Mouse (Mus musculus) induced T-regulatory cell, adult 2 months (primary cell): Measurements from ENCODE around the gene Gm28053.

ENCODE experiments used
- DNase-seq: peaks from one replicate; pipeline ENCODE4 v3.0.0-alpha.2; 2012; ENCODE audit warnings: low read depth

Gene Gm28053

DNA sequence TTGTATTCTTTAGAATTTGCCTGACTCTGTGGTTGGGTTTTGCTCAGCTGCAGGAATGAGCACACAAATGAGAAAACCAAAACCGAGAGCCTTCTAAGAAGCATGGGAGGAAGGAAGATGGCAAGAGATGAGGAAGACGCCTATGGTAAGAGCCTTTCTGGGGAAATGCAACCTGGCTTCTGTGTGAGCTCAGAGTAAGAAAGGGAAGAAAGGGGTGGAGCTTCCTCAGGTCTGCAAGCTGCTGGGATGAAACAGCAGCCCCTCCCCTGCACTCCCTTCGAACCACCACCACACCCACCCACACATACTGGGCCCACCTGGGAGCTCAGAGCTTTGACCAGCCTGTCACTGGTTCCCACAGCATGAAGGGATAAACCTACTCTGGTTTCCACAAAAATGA lies 22.9 kb downstream of the Gm28053 start:
- no peak for DNase-seq

DNA sequence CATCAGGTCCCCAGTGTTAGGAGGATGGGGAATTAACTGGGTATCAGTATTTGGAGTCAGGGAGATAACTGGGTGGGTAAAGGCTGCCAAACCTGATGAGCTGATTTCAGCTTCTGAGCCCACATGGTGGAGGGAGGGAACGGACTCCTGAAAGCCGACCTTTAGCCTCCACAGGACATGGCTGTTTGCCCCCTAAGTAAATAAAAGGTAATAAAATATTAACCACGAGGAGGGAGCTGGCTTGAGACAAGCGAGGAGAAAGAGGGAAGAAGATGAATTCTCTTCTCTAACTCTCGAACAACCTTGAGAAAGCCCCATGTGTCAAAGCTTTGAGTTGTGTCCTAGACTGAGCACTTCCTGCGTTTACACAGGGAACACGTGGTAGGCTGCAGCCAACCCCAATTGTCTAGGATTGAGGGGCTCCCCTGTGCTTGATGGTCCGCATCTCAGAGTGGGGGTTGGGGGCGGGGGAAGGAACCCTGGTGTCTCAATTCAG lies 23.4 kb downstream of the Gm28053 start:
- peak; percentile 77 for DNase-seq

DNA sequence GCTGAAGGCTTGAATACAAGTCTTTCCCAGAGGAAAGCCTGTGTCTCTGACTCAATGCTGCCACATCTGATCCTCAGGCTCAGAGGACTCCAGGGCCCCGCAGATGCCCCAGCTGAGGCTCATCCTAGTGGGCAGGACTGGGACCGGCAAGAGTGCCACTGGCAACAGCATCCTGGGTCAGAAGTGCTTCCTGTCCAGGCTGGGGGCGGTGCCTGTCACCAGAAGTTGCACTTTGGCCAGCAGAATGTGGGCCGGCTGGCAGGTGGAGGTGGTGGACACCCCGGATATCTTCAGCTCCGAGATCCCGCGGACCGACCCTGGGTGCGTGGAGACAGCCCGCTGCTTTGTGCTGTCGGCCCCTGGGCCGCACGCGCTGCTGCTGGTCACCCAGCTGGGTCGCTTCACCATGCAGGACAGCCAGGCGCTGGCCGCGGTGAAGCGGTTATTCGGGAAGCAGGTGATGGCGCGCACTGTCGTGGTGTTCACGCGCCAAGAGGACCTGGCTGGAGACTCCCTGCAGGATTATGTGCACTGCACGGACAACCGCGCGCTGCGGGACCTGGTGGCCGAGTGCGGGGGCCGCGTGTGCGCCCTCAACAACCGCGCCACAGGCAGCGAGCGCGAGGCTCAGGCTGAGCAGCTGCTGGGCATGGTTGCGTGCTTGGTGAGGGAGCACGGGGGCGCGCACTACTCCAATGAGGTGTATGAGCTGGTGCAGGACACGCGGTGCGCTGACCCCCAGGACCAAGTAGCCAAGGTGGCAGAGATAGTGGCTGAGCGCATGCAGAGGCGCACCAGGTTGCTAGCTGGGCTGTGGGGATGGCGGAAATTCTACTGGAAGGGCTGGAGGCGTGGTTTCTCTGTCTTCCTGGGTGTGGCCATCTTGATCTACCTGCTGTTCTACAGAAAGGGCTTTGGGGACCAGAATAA lies 24.3 kb downstream of the Gm28053 start:
- DNase-seq, result peak; percentile 85

DNA sequence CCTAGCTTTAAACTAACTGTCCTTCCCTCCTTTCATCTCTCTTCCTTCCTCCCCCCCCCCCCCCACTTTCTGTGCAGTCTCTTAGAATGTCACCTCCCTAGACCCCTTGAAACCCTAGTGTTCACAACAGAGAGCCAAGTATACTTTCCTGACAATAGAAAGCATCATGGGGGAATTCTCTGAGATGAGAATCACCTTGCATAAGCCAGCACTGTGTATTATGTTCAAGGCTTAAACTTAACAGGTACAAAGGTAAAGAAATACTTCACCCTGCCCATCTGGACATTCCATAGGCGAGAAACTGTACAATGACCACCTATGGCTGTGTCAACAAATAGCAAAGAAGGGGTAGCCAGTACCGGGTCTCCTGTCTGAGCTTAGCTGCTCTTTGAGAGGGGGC lies 27.1 kb downstream of the Gm28053 start:
- no peak for DNase-seq

DNA sequence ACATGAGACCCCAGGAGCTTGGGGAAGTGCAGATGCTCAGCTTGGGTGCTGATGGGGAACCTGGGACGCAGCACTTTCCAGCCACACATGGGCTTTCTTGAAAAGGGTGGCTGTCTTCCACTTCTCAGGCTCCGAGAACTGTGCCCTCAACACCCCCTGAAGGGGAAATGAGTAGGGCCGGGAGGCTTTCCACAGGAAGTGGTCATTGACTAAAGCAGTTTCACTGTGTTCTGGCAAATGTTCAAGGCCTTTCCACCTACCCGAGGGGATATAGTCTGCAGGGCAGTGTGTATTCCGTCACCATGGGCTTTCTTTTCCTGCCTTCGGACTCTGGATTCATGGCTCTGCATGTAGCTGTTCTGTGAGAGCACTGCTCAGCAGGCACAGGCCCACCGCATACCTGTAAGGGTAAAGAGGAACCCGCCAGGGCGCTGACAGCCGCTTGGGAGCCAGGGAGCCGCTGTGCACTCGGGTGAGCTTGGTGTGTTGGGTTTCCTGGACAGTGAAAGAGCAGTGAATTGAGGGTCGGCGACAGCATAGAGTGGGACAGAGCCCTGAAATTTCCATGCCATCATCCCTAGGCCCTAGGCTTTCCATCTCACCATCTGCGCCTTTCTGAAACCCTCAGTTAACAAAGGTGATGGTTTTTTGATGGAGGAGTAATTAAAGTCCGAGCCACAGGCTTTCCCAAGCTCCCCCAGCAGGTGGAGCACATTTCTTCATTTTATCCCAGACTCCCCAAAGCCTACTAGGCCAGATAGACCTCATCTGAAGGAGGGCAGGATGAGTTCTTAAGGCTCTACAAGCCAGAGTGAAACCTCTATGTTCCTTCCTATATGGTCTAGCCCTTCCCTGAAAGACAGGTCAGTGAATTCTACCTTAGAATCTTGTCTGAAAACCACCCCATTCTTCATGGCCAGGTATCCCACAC lies 27.8 kb downstream of the Gm28053 start, which contains the start of gene Gimap5:
Gene Gimap5, plus strand, starts transcription at position 239 of the 931 bp plus-strand sequence.
- DNase-seq, result peak; percentile 92

DNA sequence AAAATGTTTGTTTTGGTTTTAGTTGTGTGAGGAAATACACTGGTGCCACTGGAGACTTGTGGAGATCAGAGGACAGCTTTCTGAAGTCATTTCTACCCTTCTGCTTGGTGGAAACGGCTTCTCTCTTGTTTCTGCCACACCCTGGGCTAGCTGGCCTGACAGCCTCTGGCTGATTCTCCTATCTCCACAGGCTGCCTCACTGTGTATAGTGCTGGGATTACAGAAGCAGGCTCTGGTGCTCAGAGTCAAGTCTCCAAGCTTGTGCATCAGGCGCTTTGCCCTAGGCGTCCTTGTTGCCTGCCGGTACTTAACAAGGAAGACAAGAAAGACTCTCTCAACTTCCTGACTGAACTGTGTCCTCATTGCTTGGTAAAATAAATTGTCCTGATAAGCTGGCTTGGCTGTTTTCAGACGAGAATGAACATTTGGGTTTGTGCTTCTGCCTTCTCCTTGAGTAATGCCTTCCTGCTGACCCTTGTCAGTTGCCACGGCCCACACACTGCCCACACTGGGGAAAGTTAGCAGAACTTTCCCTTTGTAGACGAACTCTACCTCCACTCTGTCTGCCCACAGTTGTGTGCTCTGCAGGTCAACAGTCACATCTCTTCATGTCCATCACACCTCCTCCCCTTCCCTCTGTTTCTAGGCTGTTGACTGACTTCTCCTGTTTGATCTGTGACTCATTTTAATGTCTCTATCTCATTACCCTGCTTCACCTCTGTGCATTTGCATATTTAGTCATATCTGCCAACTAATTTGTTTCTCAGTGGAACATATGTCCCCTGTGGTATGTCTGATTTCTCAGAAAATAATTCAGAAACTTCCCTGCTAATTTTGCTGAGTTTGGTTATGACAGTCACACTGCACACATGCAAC lies 28.9 kb downstream of the Gm28053 start:
- DNase-seq, result peak; percentile 90

DNA sequence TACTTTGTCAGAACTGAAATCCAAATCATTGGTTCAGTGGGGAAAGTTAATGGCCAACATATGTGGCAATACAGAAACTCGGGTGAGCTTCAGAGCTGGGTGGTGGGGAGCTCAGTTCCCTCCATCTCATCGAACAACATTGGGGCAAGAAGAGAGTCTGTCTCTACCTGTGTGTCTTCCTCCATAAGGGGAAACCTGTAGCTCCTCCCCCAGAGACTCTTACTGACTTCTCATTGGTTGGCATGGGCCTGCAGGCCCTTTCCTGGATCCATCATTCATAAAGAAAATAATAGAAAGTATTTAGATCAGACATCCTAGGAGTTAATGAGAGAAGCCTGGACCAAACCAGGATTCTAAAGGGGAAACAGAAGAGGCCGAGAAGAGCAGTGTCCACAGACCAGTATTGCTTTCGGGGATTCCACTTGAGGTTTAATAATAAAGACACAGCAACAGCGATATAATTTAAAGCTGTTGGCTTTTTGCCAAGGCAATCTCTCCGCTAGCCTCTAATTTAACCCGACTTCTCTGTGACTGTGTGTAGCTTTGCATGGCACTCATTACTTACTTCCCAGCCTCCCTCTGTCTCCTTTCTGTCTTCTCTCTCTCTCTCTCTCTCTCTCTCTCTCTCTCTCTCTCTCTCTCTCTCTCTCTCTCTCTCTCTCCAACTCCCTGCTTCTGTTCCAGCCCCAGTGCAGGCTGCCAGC lies 45.3 kb downstream of the Gm28053 start:
- DNase-seq, result peak; percentile 45

DNA sequence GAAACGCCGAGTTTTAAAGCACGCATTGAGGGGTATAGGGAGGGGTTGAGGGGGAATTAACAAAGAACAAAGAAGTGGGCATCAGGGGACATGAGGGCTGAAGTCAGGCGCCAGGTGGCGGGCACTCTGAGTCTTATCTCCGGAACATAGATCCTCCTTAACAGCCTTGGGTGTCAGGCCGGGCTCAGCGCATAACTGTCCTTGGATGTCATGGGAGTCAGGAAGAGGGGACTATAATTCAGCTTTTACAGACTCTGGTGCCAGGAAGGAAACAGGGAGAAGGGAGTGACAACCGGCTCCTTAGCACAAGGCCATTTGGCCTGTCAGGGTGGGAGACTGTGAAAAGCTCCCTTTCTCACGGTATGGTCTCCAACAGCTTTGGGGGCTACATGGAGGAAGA lies 46.1 kb downstream of the Gm28053 start:
- no peak for DNase-seq

DNA sequence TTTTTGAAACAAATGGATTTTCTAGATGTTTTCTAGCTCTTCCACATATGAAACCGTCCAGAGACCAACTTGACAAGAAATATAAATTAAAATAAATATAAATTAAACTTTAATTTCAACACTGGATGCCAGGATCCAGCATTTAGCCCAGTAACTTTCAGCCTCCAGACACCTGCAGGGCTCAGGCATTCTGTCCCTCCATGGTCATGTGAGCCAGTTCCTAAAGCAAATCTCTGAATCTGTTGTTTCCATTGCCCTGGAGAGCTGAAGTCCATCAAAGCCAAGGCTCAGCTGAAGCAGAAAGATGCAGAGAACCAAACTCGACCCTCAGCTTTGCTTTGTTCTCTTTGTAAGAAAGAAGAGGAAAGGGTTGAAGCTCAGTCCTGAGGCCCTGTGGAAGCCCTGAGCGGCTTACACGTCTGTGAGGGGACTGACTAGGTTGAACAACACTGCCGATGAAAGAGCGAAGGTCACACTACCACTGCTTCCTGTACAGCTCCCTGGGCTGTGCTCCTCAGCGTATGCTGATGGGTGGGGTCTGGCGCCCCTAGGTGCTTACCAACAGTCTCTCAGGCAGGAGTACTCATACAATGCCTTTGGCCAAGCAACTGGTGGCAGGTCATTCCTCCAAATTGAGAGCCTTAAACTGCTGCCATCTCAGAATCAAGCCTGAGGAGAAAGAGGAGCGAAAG lies 49.9 kb downstream of the Gm28053 start:
- peak; percentile 84 for DNase-seq

DNA sequence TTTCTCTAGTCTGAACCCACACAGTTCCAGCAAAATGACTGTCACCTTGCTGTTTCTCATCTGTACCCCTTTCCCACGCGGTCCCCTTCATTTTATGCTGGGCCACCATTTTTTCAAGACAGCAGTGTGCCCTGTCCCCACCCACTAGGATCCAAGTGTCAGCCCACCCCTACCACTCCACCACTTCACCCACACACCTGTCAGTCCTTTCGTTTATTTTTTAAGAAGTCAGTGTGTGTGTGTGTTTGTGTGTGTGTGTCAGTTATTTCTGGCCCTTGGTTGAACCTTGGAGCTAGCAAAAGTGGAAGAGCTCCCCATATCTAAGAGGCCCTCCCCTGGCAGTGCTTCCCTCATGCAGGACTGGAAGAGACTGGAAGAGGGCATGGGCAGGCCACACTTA lies 50.5 kb downstream of the Gm28053 start:
- DNase-seq, result no peak

DNA sequence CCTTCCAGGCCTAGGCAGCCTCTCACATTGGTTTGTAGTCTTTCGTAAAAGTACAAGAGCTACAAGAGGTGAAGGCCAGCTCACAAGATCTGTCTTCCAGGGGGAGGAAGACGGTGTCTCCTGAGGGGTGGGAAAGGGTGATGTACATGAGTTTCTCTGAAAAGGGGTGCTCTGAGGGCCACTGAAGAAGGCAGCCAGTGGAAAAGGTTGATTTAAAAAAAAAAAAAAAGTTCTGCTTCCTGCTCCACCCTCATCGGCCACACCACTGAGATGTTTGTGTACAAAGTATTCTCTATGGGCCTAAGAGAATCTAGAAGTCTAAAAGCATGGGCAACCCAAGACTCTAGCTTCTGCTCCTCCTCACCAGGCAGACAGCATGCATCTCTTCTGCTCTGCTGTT lies 52.3 kb downstream of the Gm28053 start, which contains the start of gene Gimap3:
Gene Gimap3, minus strand, starts transcription at position 156 of the 400 bp plus-strand sequence.
- peak; percentile 82 for DNase-seq

DNA sequence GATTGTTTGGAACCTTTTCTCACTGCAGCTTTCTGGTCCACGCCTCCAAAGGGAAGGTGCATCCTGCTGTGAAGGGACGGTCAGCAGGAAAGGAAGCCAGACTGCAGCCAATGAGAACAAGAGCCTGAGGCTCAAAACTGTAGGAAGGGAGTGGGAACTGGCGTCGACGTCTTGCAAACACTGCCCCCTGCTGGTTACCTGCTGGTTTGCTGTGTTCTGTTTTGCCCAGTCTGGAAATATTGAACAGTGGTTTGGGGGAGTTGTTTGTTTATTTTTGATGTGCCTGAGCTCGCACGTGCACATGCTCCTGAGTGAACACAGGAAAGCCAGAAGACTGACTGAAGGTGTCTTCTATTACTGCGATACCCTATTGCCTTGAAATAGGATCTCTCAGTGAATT lies 53.6 kb downstream of the Gm28053 start:
- DNase-seq, result peak; percentile 94

DNA sequence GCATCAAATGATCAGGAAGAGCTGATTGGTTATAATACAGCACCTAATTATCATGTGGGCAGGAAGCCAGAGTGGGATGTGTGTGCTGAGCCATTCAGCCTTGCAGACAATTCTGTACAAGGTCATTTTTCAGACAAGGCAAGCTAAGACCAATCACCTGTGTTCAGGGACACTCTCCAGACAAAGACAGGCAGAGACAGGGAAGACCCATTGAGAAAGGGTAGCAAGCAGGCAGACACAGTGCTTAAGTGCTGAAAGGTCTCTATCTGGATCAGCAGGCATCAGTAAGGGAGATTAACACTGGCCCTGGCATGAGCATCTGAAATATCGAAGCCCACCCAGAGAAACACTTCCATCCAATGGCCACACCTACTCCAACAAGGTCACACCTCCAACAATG lies 66.0 kb downstream of the Gm28053 start:
- no peak for DNase-seq

DNA sequence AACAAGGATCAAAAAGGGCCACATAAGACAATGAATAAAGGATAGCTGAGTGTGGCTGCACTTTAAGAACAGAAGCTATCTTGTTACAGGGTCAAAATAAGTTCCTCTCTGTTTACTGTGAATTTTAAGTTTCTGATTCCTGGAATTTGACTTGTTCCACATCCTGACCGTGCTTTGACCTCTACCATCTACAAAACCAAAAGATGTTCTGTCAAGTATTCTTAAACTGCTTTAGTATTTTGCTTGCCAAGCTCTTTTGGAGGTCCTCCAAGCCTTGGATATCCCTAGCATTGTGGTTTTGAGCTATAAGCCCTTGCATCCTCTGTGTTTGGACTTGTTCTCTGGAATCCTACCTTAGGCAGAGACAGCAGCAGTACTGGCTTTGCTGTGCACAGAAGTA lies 66.8 kb downstream of the Gm28053 start:
- DNase-seq, result no peak

DNA sequence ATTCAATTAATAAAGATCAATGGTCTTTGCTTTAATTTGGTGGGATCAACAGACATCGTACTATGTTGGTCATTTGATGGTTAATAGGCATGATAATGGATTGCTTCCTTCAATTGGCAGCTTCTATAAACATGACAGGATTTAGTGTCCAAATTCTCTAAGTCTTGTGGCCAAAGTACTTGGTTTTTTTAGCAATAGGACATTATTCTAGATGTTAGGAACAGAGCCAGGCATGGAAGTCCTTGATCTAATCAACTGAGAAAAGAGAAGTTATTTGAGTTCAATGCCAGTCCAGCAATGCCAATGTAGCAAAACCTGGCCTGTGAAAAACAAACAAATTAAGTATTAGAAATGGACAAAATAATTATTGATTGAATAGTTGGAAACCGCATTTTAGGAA lies 67.2 kb downstream of the Gm28053 start:
- DNase-seq, result no peak

DNA sequence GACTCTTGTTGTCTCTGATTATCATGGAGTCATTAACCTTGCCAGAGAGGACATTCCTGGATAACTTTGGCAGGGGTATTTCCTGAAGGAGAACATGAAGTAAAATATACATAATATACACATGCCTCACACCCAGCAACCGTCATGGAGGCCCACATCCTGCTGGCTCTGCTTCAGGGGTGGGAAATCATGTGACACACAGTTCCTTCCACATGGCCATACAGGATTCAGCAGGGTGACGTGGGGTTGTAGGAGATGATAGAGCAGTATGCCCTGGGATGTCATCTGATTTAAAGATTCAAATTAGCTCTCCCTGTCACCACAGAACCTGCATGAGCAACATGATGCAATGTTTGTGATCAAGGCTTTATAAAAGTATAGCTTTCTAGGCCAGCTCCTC lies 69.5 kb downstream of the Gm28053 start:
- no peak for DNase-seq

DNA sequence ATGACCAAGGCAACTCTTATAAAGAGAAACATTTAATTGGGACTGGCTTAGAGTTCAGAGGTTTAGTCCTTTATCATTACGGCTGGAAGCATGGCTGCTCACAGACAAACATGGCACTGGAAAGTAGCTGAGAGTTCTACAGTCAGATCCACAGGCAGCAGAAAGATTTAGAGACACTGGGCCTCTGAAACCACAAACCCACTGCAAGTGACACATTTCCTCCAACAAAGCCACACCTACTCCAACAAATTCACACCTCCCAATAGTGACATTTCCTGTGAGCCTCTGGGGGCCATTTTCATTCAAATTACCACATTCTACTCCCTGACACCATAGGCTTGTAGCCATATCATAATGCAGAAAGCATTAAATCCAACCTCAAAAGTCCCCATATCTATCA lies 83.5 kb downstream of the Gm28053 start:
- peak; percentile 86 for DNase-seq
